Mouse (Mus musculus): ENCODE measurements around the gene Spg20. TPM values are rescaled to one million over a fixed set of nuclear protein-coding genes. Genes with fewer than 3 reads are reported as not detected.

Gene Spg20
- polyA plus RNA-seq, 2 experiments, result 3.9 to 6.0 TPM

DNA sequence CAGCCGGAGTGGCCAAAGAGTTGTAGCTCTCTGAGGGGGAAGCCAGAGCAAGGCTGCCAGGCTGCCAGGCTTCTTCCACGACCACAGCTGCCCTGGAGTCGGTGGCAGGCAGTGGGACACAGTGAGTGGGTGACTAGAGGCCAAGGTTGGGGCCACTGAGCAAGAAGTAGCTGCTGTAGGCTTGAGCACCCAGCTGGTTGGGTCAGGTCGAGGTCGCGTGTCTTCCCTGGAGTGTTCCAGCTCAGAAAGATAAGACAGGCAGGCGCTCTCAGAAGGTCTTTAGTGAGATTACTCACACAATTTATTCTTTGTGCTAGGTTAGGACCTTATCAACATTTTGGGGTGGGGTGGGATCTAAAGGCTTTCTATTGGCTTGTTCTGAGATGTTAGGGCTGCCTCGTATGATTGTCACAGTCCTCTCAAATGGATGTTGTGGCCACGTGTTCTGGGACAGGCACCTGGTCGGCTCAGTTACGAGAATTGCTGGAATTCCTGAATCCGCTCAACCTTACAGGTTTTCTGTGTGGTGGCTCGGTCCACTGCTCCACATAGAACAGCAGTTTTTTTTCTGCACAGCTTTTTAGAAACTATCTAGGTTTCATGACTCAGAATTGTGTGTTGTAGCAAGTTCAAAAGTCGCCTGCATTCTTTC, 6.4 kb upstream of the Spg20 start:
- Histone ChIP-seq H3K27ac (no peak overlapping the region), H3K4me1 (replicated peaks; ENCODE audit: control insufficient read depth in 2 of 2, insufficient read depth in 2 of 2, low read length in 1 of 2) (no peaks in the 10 kb centered on the region), H3K9me3 (ENCODE audit: control insufficient read depth, low read length) (no peaks in the 10 kb centered on the region), H3K36me3 (replicated peaks; ENCODE audit: control insufficient read depth, insufficient read depth, low read depth) (no peaks in the 10 kb centered on the region), H3K4me3 (ENCODE audit: insufficient read depth in 1 of 2, low read depth in 2 of 2, low read length in 2 of 2) (no peak overlapping the region), H3K27me3 (ENCODE audit: control insufficient read depth, insufficient read depth, low read length) (no peaks in the 10 kb centered on the region), H3K9ac (replicated peaks) (no peak overlapping the region), H3K4me2 (ENCODE audit: low read depth) (no peak overlapping the region)
- TF ChIP-seq EP300 (IDR thresholded peaks at IDR 0.05; ENCODE audit: low read depth) (no peak), CTCF (IDR thresholded peaks at IDR 0.05; ENCODE audit: low read depth) (no peak)
- ATAC-seq (ENCODE audit: insufficient read depth) (no peak), DNase-seq (ENCODE audit: low read depth in 3 of 3, low spot score in 3 of 3) (no peak)
- 62% methylated on average over 14 of the region's 14 CpGs for WGBS (ENCODE audit: insufficient replicate concordance)

DNA sequence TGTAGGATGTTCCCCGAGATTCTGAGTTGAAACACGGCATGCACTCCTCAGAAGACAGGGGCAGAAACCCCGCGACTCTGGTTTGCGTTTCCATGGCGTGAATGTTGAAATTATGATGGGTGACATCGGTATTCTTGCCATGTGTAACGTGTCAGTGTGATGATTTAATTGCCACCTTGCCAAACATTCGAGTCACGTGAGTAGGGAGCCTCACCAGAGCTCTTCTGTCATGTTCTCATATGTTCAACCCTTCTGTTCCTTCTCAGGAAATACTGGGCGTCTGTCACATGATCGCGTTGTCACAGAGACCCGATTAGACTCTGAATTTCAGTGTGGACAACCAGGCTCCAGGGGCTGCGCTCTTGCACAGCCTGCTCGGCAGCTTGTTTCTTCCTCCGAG, 5.9 kb upstream of the Spg20 start:
- Histone ChIP-seq H3K4me2 (ENCODE audit: low read depth) (no peak overlapping the region), H3K9me3 (ENCODE audit: control insufficient read depth, low read length) (no peaks in the 10 kb centered on the region), H3K27ac (no peak overlapping the region), H3K27me3 (ENCODE audit: control insufficient read depth, insufficient read depth, low read length) (no peaks in the 10 kb centered on the region), H3K4me1 (replicated peaks; ENCODE audit: control insufficient read depth in 2 of 2, insufficient read depth in 2 of 2, low read length in 1 of 2) (no peaks in the 10 kb centered on the region), H3K36me3 (replicated peaks; ENCODE audit: control insufficient read depth, insufficient read depth, low read depth) (no peaks in the 10 kb centered on the region), H3K9ac (replicated peaks) (no peak overlapping the region), H3K4me3 (ENCODE audit: insufficient read depth in 1 of 2, low read depth in 2 of 2, low read length in 2 of 2) (no peak overlapping the region)
- TF ChIP-seq EP300 (IDR thresholded peaks at IDR 0.05; ENCODE audit: low read depth) (no peak), CTCF (IDR thresholded peaks at IDR 0.05; ENCODE audit: low read depth) (no peak)
- no peak for ATAC-seq (ENCODE audit: insufficient read depth)
- WGBS (ENCODE audit: insufficient replicate concordance), result 75% methylated on average over 17 of the region's 17 CpGs
- DNase-seq (ENCODE audit: low read depth in 3 of 3, low spot score in 3 of 3), result no peak

- no peaks in the 10 kb centered on the region for H3K27me3 ChIP-seq (ENCODE audit: control insufficient read depth, insufficient read depth, low read length)
- DNase-seq (ENCODE audit: low read depth in 3 of 3, low spot score in 3 of 3), result no peak
- no peaks in the 10 kb centered on the region for H3K9me3 ChIP-seq (ENCODE audit: control insufficient read depth, low read length)
- no peak for ATAC-seq (ENCODE audit: insufficient read depth)
- TF ChIP-seq EP300 (IDR thresholded peaks at IDR 0.05; ENCODE audit: low read depth), result no peak
- TF ChIP-seq CTCF (IDR thresholded peaks at IDR 0.05; ENCODE audit: low read depth), result no peak
- no peak overlapping the region for H3K27ac ChIP-seq
- H3K9ac ChIP-seq (replicated peaks), result no peak overlapping the region
- WGBS (ENCODE audit: insufficient replicate concordance), result 72% methylated on average over 4 of the region's 4 CpGs
- no peaks in the 10 kb centered on the region for H3K36me3 ChIP-seq (replicated peaks; ENCODE audit: control insufficient read depth, insufficient read depth, low read depth)
- H3K4me1 ChIP-seq (replicated peaks; ENCODE audit: control insufficient read depth in 2 of 2, insufficient read depth in 2 of 2, low read length in 1 of 2), result peaks cover 4 to 10% of the 10 kb centered on the region in 2 experiments; a peak in 3 of 4 replicates
- no peak overlapping the region for H3K4me2 ChIP-seq (ENCODE audit: low read depth)
- H3K4me3 ChIP-seq (ENCODE audit: insufficient read depth in 1 of 2, low read depth in 2 of 2, low read length in 2 of 2), result no peak overlapping the region
These were observed 2.8 kb upstream of the Spg20 start for GRCm38 (mm10) chr3:55109097-55109496.

DNA sequence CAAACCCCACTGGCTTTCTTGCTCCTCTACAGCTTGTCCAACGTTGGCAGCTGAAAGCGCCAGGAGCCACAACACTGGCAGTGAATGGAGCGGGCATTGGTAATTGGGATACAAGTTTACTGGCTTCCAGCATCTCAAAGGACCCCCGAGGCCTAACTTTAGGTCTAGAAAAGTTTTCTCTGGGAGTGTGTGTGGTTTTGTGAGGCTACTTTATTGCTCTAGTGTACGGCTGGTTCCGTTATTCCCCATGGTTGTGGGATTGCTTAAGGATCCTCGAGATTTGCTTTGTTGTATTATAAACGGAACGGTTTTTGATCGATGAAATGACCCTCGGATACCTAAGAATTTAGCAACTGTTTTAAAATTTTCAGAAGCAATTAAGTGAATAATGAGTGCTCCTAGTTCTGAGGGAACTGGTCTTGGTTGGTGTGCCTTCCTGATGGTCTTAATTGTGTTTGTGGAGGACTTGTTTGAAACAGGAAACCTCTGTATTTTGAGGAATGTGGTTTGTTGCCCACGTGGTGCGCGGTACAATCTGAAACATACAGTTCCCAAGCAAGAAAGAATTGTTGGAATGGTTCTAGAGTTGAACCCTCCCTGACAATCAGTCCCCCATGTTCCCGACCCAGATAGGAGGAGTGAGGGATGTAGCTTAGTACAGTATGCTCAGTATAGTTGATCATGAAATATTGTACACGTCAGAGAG, 955 bp downstream of the Spg20 start:
- TF ChIP-seq CTCF (IDR thresholded peaks at IDR 0.05; ENCODE audit: low read depth) (no peak), EP300 (IDR thresholded peaks at IDR 0.05; ENCODE audit: low read depth) (no peak)
- no peak overlapping the region for H3K27ac ChIP-seq
- H3K27me3 ChIP-seq (ENCODE audit: control insufficient read depth, insufficient read depth, low read length), result no peaks in the 10 kb centered on the region
- no peaks in the 10 kb centered on the region; the same call in none of the 2 replicates for H3K36me3 ChIP-seq (replicated peaks; ENCODE audit: control insufficient read depth, insufficient read depth, low read depth)
- H3K4me3 ChIP-seq (ENCODE audit: insufficient read depth in 1 of 2, low read depth in 2 of 2, low read length in 2 of 2), result peak overlapping the region; percentile 78 to 79
- WGBS (ENCODE audit: insufficient replicate concordance), result 26% methylated on average over 16 of the region's 16 CpGs
- ATAC-seq (ENCODE audit: insufficient read depth) (no peak), DNase-seq (ENCODE audit: low read depth in 3 of 3, low spot score in 3 of 3) (no peak)
- H3K9ac ChIP-seq (replicated peaks), result peak overlapping the region; percentile 80
- H3K4me2 ChIP-seq (ENCODE audit: low read depth), result peak overlapping the region; percentile 68
- no peaks in the 10 kb centered on the region for H3K9me3 ChIP-seq (ENCODE audit: control insufficient read depth, low read length)
- peaks cover 4 to 15% of the 10 kb centered on the region in 2 experiments; a peak in 3 of 4 replicates for H3K4me1 ChIP-seq (replicated peaks; ENCODE audit: control insufficient read depth in 2 of 2, insufficient read depth in 2 of 2, low read length in 1 of 2)

- H3K36me3 ChIP-seq (replicated peaks; ENCODE audit: control insufficient read depth, insufficient read depth, low read depth), result no peaks in the 10 kb centered on the region; the same call in none of the 2 replicates
- H3K27ac ChIP-seq, result no peak overlapping the region
- H3K4me1 ChIP-seq (replicated peaks; ENCODE audit: control insufficient read depth in 2 of 2, insufficient read depth in 2 of 2, low read length in 1 of 2), result peaks cover 4 to 15% of the 10 kb centered on the region in 2 experiments; a peak in 3 of 4 replicates
- H3K27me3 ChIP-seq (ENCODE audit: control insufficient read depth, insufficient read depth, low read length), result no peaks in the 10 kb centered on the region
- DNase-seq (ENCODE audit: low read depth in 3 of 3, low spot score in 3 of 3) (no peak), ATAC-seq (ENCODE audit: insufficient read depth) (no peak)
- TF ChIP-seq CTCF (IDR thresholded peaks at IDR 0.05; ENCODE audit: low read depth), result no peak
- no peak for TF ChIP-seq EP300 (IDR thresholded peaks at IDR 0.05; ENCODE audit: low read depth)
- 45% methylated on average over 7 of the region's 7 CpGs for WGBS (ENCODE audit: insufficient replicate concordance)
- H3K9ac ChIP-seq (replicated peaks), result no peak overlapping the region
- H3K9me3 ChIP-seq (ENCODE audit: control insufficient read depth, low read length), result no peaks in the 10 kb centered on the region
- no peak overlapping the region for H3K4me3 ChIP-seq (ENCODE audit: insufficient read depth in 1 of 2, low read depth in 2 of 2, low read length in 2 of 2)
- H3K4me2 ChIP-seq (ENCODE audit: low read depth), result no peak overlapping the region
These were observed 2.6 kb downstream of the Spg20 start for GRCm38 (mm10) chr3:55114313-55115065.

All from liver, embryonic 14.5 days (tissue).